In the genomic region with DNA sequence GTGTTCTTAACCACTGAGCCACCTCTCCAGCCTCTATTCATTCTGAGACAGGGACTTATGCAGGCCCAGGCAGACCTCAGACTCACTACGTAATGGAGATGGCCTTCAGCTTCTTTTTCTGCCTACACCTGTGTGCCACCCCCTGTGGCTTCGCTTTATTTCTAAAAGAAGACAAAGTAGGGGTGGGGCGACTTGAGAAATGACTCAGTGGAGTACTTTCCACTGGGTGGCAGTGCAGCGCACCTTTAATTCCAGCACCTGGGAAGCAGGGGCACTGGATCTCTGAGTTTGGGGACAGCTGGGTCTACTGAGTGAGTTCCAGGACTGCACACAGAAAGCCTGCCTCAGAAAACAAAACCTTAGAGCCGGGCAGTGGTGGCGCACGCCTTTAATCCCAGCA, we compare ENCODE assay signal across 13 mouse cellular contexts. TPM values are rescaled to one million over a fixed set of nuclear protein-coding genes. Genes with fewer than 3 reads are reported as not detected.
DNase-seq lines count a peak whose midpoint lies in the region; TF ChIP-seq lines count a peak whose summit lies in the region.
"Had no signal": no experiment of that assay in that cellular context is flagged by ENCODE, and none has a peak within 500 bp of the region (broad histone marks: within the 10 kb centered on the region; RNA-seq: fewer than 3 reads in every experiment).

No protein-coding gene starts in this region.

- no peaks in the 10 kb centered on the region for H3K4me1 ChIP-seq in bone marrow, adult 2 months (ENCODE audit: control insufficient read depth, insufficient read depth, low read length)
- H3K4me1 ChIP-seq: intestine, embryonic 15.5 days; limb, embryonic 13.5 days had no signal

- DNase-seq in embryo, embryonic 10 days (ENCODE audit: low spot score), result peak; percentile 5
- no peak for DNase-seq in embryo, embryonic 9.5 days (ENCODE audit: extremely low spot score)
- no peak for DNase-seq in layer of hippocampus, adult 2 months (ENCODE audit: low spot score in 2 of 2)
- DNase-seq in layer of hippocampus, postnatal 14 days (ENCODE audit: low spot score in 2 of 2), result no peak
- DNase-seq in A20 (ENCODE audit: low read depth, low spot score), result peak; percentile 31
- no peak for DNase-seq in testis, postnatal 14 days (ENCODE audit: low spot score)
- no peak for DNase-seq in layer of hippocampus, adult 8-10 months (ENCODE audit: low spot score in 2 of 2)
- DNase-seq: heart, postnatal 4 days had no signal

- 85% methylated on average over 7 of the region's 7 CpGs for WGBS in bone marrow, adult 2 months

- H3K4me3 ChIP-seq in layer of hippocampus, adult 2 months, result no peak overlapping the region
- H3K4me3 ChIP-seq in bone marrow, adult 2 months (replicated peaks; ENCODE audit: control insufficient read depth, low read depth, low read length), result no peak overlapping the region
- H3K4me3 ChIP-seq: intestine, embryonic 15.5 days; limb, embryonic 13.5 days; myocyte had no signal

- TF ChIP-seq CTCF in layer of hippocampus, adult 2 months (conservative IDR thresholded peaks at IDR 0.05), result peak; percentile 50
- peak; percentile 10; the same call in 1 of the 2 replicates for TF ChIP-seq CTCF in bone marrow, adult 2 months (IDR thresholded peaks at IDR 0.05; ENCODE audit: control insufficient read depth, insufficient read depth, low read length)

- no peak for TF ChIP-seq POLR2A in bone marrow, adult 2 months (IDR thresholded peaks at IDR 0.05; ENCODE audit: borderline replicate concordance, control insufficient read depth, low read depth, low read length)

- H3K27ac ChIP-seq in layer of hippocampus, adult 2 months, result no peak overlapping the region
- H3K27ac ChIP-seq in bone marrow, adult 2 months (ENCODE audit: control insufficient read depth, insufficient read depth, low read depth, low read length, poor library complexity), result no peak overlapping the region
- H3K27ac ChIP-seq: intestine, embryonic 15.5 days; limb, embryonic 13.5 days had no signal

RNA-seq across cellular contexts. Expression of a gene that starts 6.7 kb away (rescaled TPM):
- 10 to 100 TPM; 63.4 to 65.1 TPM for total RNA-seq in layer of hippocampus, adult 2 months (2021)
- 10 to 100 TPM; 83.3 to 87.3 TPM for total RNA-seq in layer of hippocampus, postnatal 14 days (2021)
- polyA plus RNA-seq in bone marrow, adult 2 months (2011; ENCODE audit: insufficient read depth, insufficient read length, low replicate concordance, missing spikeins), result 30.1 and 37.1 TPM in 2 replicates
- total RNA-seq in layer of hippocampus, adult 8-10 months (2022), result 10 to 100 TPM; 47.1 to 66.8 (median 55.9) TPM

RNA-seq across cellular contexts. Expression of a gene that starts 6.8 kb away (rescaled TPM):
- 10 to 100 TPM; 39.5 to 42.0 TPM for total RNA-seq in layer of hippocampus, adult 2 months (2021)
- total RNA-seq in layer of hippocampus, postnatal 14 days (2021), result 10 to 100 TPM; 38.5 to 39.7 TPM
- 3.6 and 6.1 TPM in 2 replicates for polyA plus RNA-seq in bone marrow, adult 2 months (2011; ENCODE audit: insufficient read depth, insufficient read length, low replicate concordance, missing spikeins)
- 10 to 100 TPM; 40.1 to 46.1 (median 44.4) TPM for total RNA-seq in layer of hippocampus, adult 8-10 months (2022)

RNA-seq across cellular contexts. Expression of a gene that starts 32.2 kb away (rescaled TPM):
- total RNA-seq in layer of hippocampus, adult 2 months (2021), result 10 to 100 TPM; 12.8 to 13.2 TPM
- 10 to 100 TPM in 1 of 2 experiments, 1 to 10 TPM in 1; 9.8 to 11.2 TPM for total RNA-seq in layer of hippocampus, postnatal 14 days (2021)
- polyA plus RNA-seq in bone marrow, adult 2 months (2011; ENCODE audit: insufficient read depth, insufficient read length, low replicate concordance, missing spikeins), result 2.1 and 6.7 TPM in 2 replicates
- total RNA-seq in layer of hippocampus, adult 8-10 months (2022), result 10 to 100 TPM; 12.3 to 15.4 (median 14.8) TPM

RNA-seq across cellular contexts. Expression of a gene that starts 41.6 kb away (rescaled TPM):
- total RNA-seq in layer of hippocampus, adult 2 months (2021), result 10 to 100 TPM; 10.4 to 13.7 TPM
- total RNA-seq in layer of hippocampus, postnatal 14 days (2021), result 1 to 10 TPM; 7.3 to 9.8 TPM
- not detected in 2 replicates for polyA plus RNA-seq in bone marrow, adult 2 months (2011; ENCODE audit: insufficient read depth, insufficient read length, low replicate concordance, missing spikeins)
- 10 to 100 TPM in 3 of 4 experiments, 1 to 10 TPM in 1; 7.5 to 14.1 (median 11.5) TPM for total RNA-seq in layer of hippocampus, adult 8-10 months (2022)
- total RNA-seq: common myeloid progenitor, adult 5-6 weeks had no signal

Comparison
In these comparisons a context has a peak if more than half of its experiments do, and no peak if none do; other contexts are left out.
1. DNase-seq: peak in embryo, embryonic 10 days (single experiment) and A20 (single experiment); none in embryo, embryonic 9.5 days (single experiment), layer of hippocampus, adult 2 months (0 of 2), layer of hippocampus, postnatal 14 days (0 of 2), testis, postnatal 14 days (single experiment) and layer of hippocampus, adult 8-10 months (0 of 2).